Mouse (Mus musculus) spleen, adult 2 months (tissue): ENCODE results near the gene Col6a4. TPM values are rescaled to one million over a fixed set of nuclear protein-coding genes. Genes with fewer than 3 reads are reported as not detected.

Experiments used
- DNase-seq, 2 experiments: peaks; one replicate each; pipeline versions ENCODE4 v3.0.0 to v3.0.0-alpha.2; 2012 to 2021; ENCODE audit warnings: low spot score in 2 of 2, low read depth in 1 of 2
- H3K27ac ChIP-seq: fragments of 200-500 bp; 2 replicates; pipeline ENCODE4 v1.5.1; 2012; ENCODE audit warnings: low read length, inconsistent platforms; ENCODE audit not compliant: insufficient read depth
- H3K27me3 ChIP-seq: fragments of 200-500 bp; 2 replicates; pipeline ENCODE4 v1.6.1; 2012; ENCODE audit warnings: mild to moderate bottlenecking, moderate library complexity, low read length, inconsistent platforms; ENCODE audit not compliant: control insufficient read depth, insufficient read depth
- H3K36me3 ChIP-seq: fragments of 200-500 bp; 2 replicates; pipeline ENCODE4 v1.6.1; 2012; ENCODE audit warnings: mild to moderate bottlenecking, low read length, inconsistent platforms; ENCODE audit not compliant: control insufficient read depth, insufficient read depth
- H3K4me1 ChIP-seq: fragments of 200-500 bp; 2 replicates; pipeline ENCODE4 v1.6.1; 2011; ENCODE audit warnings: inconsistent platforms; ENCODE audit not compliant: control insufficient read depth, insufficient read depth, insufficient read length
- H3K4me3 ChIP-seq: fragments of 200-500 bp; 2 replicates; pipeline ENCODE4 v1.5.1; 2011; ENCODE audit warnings: mild to moderate bottlenecking, inconsistent platforms; ENCODE audit not compliant: insufficient read depth, insufficient read length; ENCODE audit errors: extremely low read depth
- CTCF ChIP-seq: fragments of 200-500 bp; IDR thresholded peaks from 2 replicates; pipeline ENCODE4 v1.5.1; 2011; ENCODE audit warnings: mild to moderate bottlenecking, inconsistent platforms; ENCODE audit not compliant: insufficient read depth, insufficient read length, insufficient replicate concordance; ENCODE audit errors: extremely low read depth
- POLR2A ChIP-seq: fragments of 200-500 bp; IDR thresholded peaks from 2 replicates; pipeline ENCODE4 v1.6.1; 2011; ENCODE audit warnings: low read depth, low read length, inconsistent platforms
- WGBS: fragments of 180-500 bp; shearing (Covaris S2); methylation state at CpG from one replicate; pipeline ENCODE4 v1.1.7; 2018; 5-methylcytosine and 5-hydroxymethylcytosine counted together
- polyA plus RNA-seq: library from polyadenylated mRNA; depleted of rRNA; stranded (reverse); fragments of >200 nt; gene quantifications from 2 replicates; pipeline ENCODE4 v1.2.3, GENCODE M21; 2012

Gene Col6a4
- polyA plus RNA-seq, 1 experiment, result 4.1 TPM

- Histone ChIP-seq H3K4me3 (no peak overlapping the region), H3K36me3 (no peaks in the 10 kb centered on the region), H3K27ac (no peak overlapping the region), H3K27me3 (no peaks in the 10 kb centered on the region), H3K4me1 (no peaks in the 10 kb centered on the region)
- DNase-seq, result no peak
- TF ChIP-seq CTCF (no peak), POLR2A (no peak)
- 62% methylated on average over 8 of the region's 8 CpGs for WGBS
Observed at GRCm38 (mm10) chr9:105988096-105988495, 108.5 kb downstream of the Col6a4 start.

- Histone ChIP-seq H3K4me1 (no peaks in the 10 kb centered on the region), H3K27me3 (no peaks in the 10 kb centered on the region), H3K4me3 (no peak overlapping the region), H3K27ac (no peak overlapping the region), H3K36me3 (no peaks in the 10 kb centered on the region)
- no peak for DNase-seq
- TF ChIP-seq POLR2A (no peak), CTCF (no peak)
- WGBS, result 56% methylated on average over 10 of the region's 10 CpGs
Observed at GRCm38 (mm10) chr9:105984931-105985519, 111.6 kb downstream of the Col6a4 start.

- H3K4me1 ChIP-seq, result no peaks in the 10 kb centered on the region
- WGBS, result 94% methylated on average over 8 of the region's 8 CpGs
Observed at GRCm38 (mm10) chr9:105978479-105978878, 118.1 kb downstream of the Col6a4 start.

GRCm38 (mm10) chr9:105976871-105977270, 119.7 kb downstream of the Col6a4 start:
- WGBS, result 33% methylated on average over 13 of the region's 13 CpGs
- DNase-seq, result no peak
- H3K4me3 ChIP-seq, result no peak overlapping the region
- H3K4me1 ChIP-seq, result no peaks in the 10 kb centered on the region
- H3K27me3 ChIP-seq, result no peaks in the 10 kb centered on the region
- H3K36me3 ChIP-seq, result no peaks in the 10 kb centered on the region
- H3K27ac ChIP-seq, result no peak overlapping the region
- TF ChIP-seq CTCF, result no peak
- TF ChIP-seq POLR2A, result no peak

More at GRCm38 (mm10) chr9:105978479-105978878, 118.1 kb downstream of the Col6a4 start:
- Histone ChIP-seq H3K27me3 (no peaks in the 10 kb centered on the region), H3K4me3 (no peak overlapping the region), H3K27ac (no peak overlapping the region), H3K36me3 (no peaks in the 10 kb centered on the region)
- TF ChIP-seq CTCF (no peak), POLR2A (no peak)
- DNase-seq, result no peak

- Histone ChIP-seq H3K27ac (no peak overlapping the region), H3K4me3 (no peak overlapping the region), H3K36me3 (no peaks in the 10 kb centered on the region), H3K4me1 (no peaks in the 10 kb centered on the region), H3K27me3 (no peaks in the 10 kb centered on the region)
- no peak for DNase-seq
- TF ChIP-seq POLR2A (no peak), CTCF (no peak)
- 77% methylated on average over 6 of the region's 6 CpGs for whole genome bisulfite sequencing
Observed at GRCm38 (mm10) chr9:105976314-105976713, 120.3 kb downstream of the Col6a4 start.

GRCm38 (mm10) chr9:105973736-105974135, 122.8 kb downstream of the Col6a4 start:
- 81% methylated on average over 1 of the region's 1 CpGs for WGBS
- H3K36me3 ChIP-seq, result no peaks in the 10 kb centered on the region
- H3K27me3 ChIP-seq, result no peaks in the 10 kb centered on the region
- no peak overlapping the region for H3K4me3 ChIP-seq
- no peaks in the 10 kb centered on the region for H3K4me1 ChIP-seq
- H3K27ac ChIP-seq, result no peak overlapping the region
- DNase-seq, result no peak
- TF ChIP-seq CTCF, result no peak
- no peak for TF ChIP-seq POLR2A

- TF ChIP-seq POLR2A (no peak), CTCF (no peak)
- DNase-seq, result no peak
- no peak overlapping the region for H3K4me3 ChIP-seq
- H3K4me1 ChIP-seq, result no peaks in the 10 kb centered on the region
- 91% methylated on average over 3 of the region's 3 CpGs for WGBS
- no peaks in the 10 kb centered on the region for H3K27me3 ChIP-seq
- no peak overlapping the region for H3K27ac ChIP-seq
- H3K36me3 ChIP-seq, result no peaks in the 10 kb centered on the region
Observed at GRCm38 (mm10) chr9:105972031-105972430, 124.6 kb downstream of the Col6a4 start.
